Mouse (Mus musculus) G1E (cell line): ENCODE measurements at regions not wholly inside any gene's neighbourhood (a gene's known extent, or its start where the extent isn't known, plus 50 kb on each side); places are given as distances from the start of the nearest gene placed in this dataset.

Experiments used
- ATAC-seq: 2 replicates; pipeline ENCODE4 v1.8.0; 2016; ENCODE audit warnings: mild to moderate bottlenecking; ENCODE audit not compliant: insufficient number of reproducible peaks, poor library complexity, low FRiP score, severe bottlenecking; ENCODE audit errors: extremely low read depth
- DNase-seq: peaks from one replicate; pipeline ENCODE4 v3.0.0; 2012; ENCODE audit warnings: low spot score
- H3K27me3 ChIP-seq: 2 replicates; pipeline ENCODE4 v1.6.1; 2012; ENCODE audit warnings: mild to moderate bottlenecking, low read length, inconsistent platforms; ENCODE audit not compliant: insufficient read depth
- H3K36me3 ChIP-seq: replicated peaks from 2 replicates; pipeline ENCODE3; 2012; ENCODE audit warnings: mild to moderate bottlenecking, inconsistent platforms
- H3K4me1 ChIP-seq: 2 replicates; pipeline ENCODE4 v1.6.1; 2012; ENCODE audit warnings: low read depth, low read length, inconsistent platforms, mixed read lengths; ENCODE audit not compliant: insufficient read depth
- H3K4me3 ChIP-seq: 2 replicates; pipeline ENCODE4 v1.5.1; 2012; ENCODE audit warnings: low read depth, mild to moderate bottlenecking, inconsistent platforms, low read length, moderate library complexity, mixed read lengths
- H3K9me3 ChIP-seq: replicated peaks from 2 replicates; pipeline ENCODE4 v1.6.1; 2012; ENCODE audit warnings: inconsistent platforms
- CTCF ChIP-seq: IDR thresholded peaks from 2 replicates; pipeline ENCODE4 v1.5.1; 2012; ENCODE audit warnings: low read depth, low read length, inconsistent platforms, mixed read lengths
- GATA1 ChIP-seq: IDR thresholded peaks from 2 replicates; pipeline ENCODE4 v1.6.1; 2012; ENCODE audit warnings: borderline replicate concordance, low read length, inconsistent platforms, mixed read lengths
- GATA2 ChIP-seq: IDR thresholded peaks from 2 replicates; pipeline ENCODE4 v1.6.1; 2012; ENCODE audit warnings: low read depth, low read length, inconsistent platforms, borderline replicate concordance
- POLR2AphosphoS5 ChIP-seq: IDR thresholded peaks from 2 replicates; pipeline ENCODE4 v1.6.1; 2012; ENCODE audit warnings: low read depth, low read length, inconsistent platforms; ENCODE audit not compliant: insufficient replicate concordance
- TAL1 ChIP-seq: conservative IDR thresholded peaks from 2 replicates; pipeline ENCODE4 v1.6.1; 2012; ENCODE audit warnings: low read depth, low read length, inconsistent platforms, mixed read lengths

DNA sequence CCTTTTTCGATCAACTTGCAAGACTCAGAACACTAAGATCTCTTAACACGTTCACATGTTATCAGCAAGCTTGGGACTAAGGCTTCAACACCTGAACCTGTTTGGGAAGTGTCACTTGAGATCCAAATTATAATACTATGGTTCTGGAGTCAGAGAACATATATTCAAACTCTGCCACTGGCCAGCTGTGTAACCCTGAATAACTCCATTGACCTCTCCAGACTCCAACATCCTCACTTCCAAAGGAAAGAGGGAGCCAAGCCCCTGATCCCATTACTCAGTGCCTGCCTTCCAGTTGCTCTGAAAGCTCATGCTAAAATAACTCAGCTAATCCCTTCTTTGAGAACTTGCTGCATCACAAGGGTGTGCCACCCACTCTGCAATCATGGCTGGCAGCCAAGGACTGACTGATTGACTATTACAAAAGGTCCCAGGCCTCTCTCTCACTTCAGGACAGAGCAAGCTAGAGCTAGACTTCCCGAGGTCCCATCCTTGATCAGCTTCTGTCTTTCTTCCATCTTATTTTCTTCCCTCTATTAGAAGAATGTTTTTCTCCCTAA is 58.8 kb upstream of the 9330182O14Rik start:
- Histone ChIP-seq H3K4me3 (no peak overlapping the region), H3K27me3 (peaks cover 6% of the 10 kb centered on the region), H3K9me3 (no peaks in the 10 kb centered on the region), H3K4me1 (peaks cover 3% of the 10 kb centered on the region; the same call in 1 of the 2 replicates), H3K36me3 (no peaks in the 10 kb centered on the region)
- TF ChIP-seq POLR2AphosphoS5 = no peak
- no peak for TF ChIP-seq GATA1
- TF ChIP-seq CTCF = no peak
- TF ChIP-seq GATA2 = no peak
- TF ChIP-seq TAL1 = no peak
- DNase-seq = no peak
- no peak for ATAC-seq

DNA sequence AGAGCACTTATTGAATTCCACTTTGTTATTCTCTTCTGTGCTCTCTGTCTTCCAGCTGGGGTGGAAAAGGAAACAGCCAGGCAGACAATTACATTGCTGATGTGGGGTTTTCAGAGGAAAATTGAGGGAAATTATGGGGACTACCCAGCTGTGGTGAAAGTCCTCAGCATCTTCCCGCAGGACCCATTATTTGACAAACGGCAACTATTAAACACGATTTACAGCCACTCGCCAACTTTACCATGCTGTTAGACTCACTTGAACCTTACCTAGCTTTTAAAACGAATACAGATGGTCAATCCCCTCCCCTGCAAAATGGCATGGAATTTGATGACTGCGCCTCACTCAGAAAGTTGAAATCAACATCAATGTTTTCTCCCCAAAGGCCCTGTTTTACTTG is 54.3 kb upstream of the 9330182O14Rik start:
- Histone ChIP-seq H3K36me3 (no peaks in the 10 kb centered on the region), H3K9me3 (no peaks in the 10 kb centered on the region), H3K4me1 (no peaks in the 10 kb centered on the region), H3K27me3 (peaks cover 17% of the 10 kb centered on the region), H3K4me3 (no peak overlapping the region)
- DNase-seq (no peak), ATAC-seq (no peak)
- TF ChIP-seq POLR2AphosphoS5 = no peak
- TF ChIP-seq GATA2 = no peak
- TF ChIP-seq CTCF = no peak
- TF ChIP-seq TAL1 = no peak
- no peak for TF ChIP-seq GATA1
